Mouse (Mus musculus) midbrain, embryonic 16.5 days (tissue): ENCODE measurements around the gene Defb30. TPM values are rescaled to one million over a fixed set of nuclear protein-coding genes. Genes with fewer than 3 reads are reported as not detected.

ENCODE experiments used
- ATAC-seq: fragments of 200-750 bp; cut with Nextera tagmentation; 2 replicates; pipeline ENCODE4 v1.8.0; 2017; ENCODE audit warnings: moderate TSS enrichment
- H3K27ac ChIP-seq: fragments of 300-500 bp; sonication (generic); 2 replicates; pipeline ENCODE4 v1.5.1; 2014; ENCODE audit warnings: mild to moderate bottlenecking, low read length, mixed read lengths
- H3K27me3 ChIP-seq: fragments of 300-500 bp; sonication (generic); 2 replicates; pipeline ENCODE4 v1.6.1; 2014; ENCODE audit warnings: low read depth, low read length, mixed read lengths; ENCODE audit not compliant: control insufficient read depth, insufficient read depth
- H3K36me3 ChIP-seq: fragments of 300-500 bp; sonication (generic); 2 replicates; pipeline ENCODE4 v1.6.1; 2014; ENCODE audit warnings: mild to moderate bottlenecking, low read length, moderate library complexity, mixed read lengths; ENCODE audit not compliant: control insufficient read depth, insufficient read depth
- H3K4me1 ChIP-seq: fragments of 300-500 bp; sonication (generic); 2 replicates; pipeline ENCODE4 v1.6.1; 2014; ENCODE audit warnings: mild to moderate bottlenecking, low read length, mixed read lengths; ENCODE audit not compliant: control insufficient read depth, insufficient read depth
- H3K4me2 ChIP-seq: fragments of 300-500 bp; sonication (generic); 2 replicates; pipeline ENCODE4 v1.6.1; 2014; ENCODE audit warnings: mild to moderate bottlenecking, low read length, mixed read lengths
- H3K4me3 ChIP-seq: fragments of 300-500 bp; sonication (generic); 2 replicates; pipeline ENCODE4 v1.5.1; 2014; ENCODE audit warnings: low read depth, mild to moderate bottlenecking, low read length, moderate library complexity, mixed read lengths
- H3K9ac ChIP-seq: fragments of 300-500 bp; sonication (generic); 2 replicates; pipeline ENCODE4 v1.6.1; 2014; ENCODE audit warnings: low read depth, low read length, mixed read lengths
- H3K9me3 ChIP-seq: fragments of 300-500 bp; sonication (generic); replicated peaks from 2 replicates; pipeline ENCODE4 v1.6.1; 2014; ENCODE audit warnings: mild to moderate bottlenecking, low read length, mixed read lengths; ENCODE audit not compliant: control insufficient read depth, poor library complexity, severe bottlenecking
- WGBS: fragments of 180-500 bp; shearing (Covaris S2); extraction: QIAGEN DNeasy Blood & Tissue Kit; methylation state at CpG from one replicate; pipeline ENCODE4 v1.1.7; 2014; 5-methylcytosine and 5-hydroxymethylcytosine counted together
- polyA plus RNA-seq: library from polyadenylated mRNA; unstranded; fragments of >200 nt; fragmentation: Nextera tagmentation; extraction: Ambion mirVana; gene quantifications from 2 replicates; pipeline ENCODE4 v1.2.1, GENCODE M21; 2015

The Defb30 gene
- polyA plus RNA-seq, 1 experiment from 2014 or later = not detected

GRCm38 (mm10) chr14:63020524-63021156 lies 29.1 kb downstream of the Defb30 start:
- H3K4me2 ChIP-seq = no peak overlapping the region
- no peak overlapping the region for H3K9ac ChIP-seq
- H3K36me3 ChIP-seq = no peaks in the 10 kb centered on the region
- H3K27ac ChIP-seq = no peak overlapping the region
- H3K27me3 ChIP-seq = no peaks in the 10 kb centered on the region
- ATAC-seq = no peak
- no peak overlapping the region for H3K4me3 ChIP-seq
- WGBS = 64% methylated on average over 6 of the region's 6 CpGs
- H3K4me1 ChIP-seq = no peaks in the 10 kb centered on the region
- H3K9me3 ChIP-seq = no peaks in the 10 kb centered on the region

GRCm38 (mm10) chr14:63014667-63015066 lies 35.1 kb downstream of the Defb30 start:
- no peak overlapping the region for H3K4me2 ChIP-seq
- H3K4me1 ChIP-seq = no peaks in the 10 kb centered on the region
- no peaks in the 10 kb centered on the region for H3K9me3 ChIP-seq
- no peak overlapping the region for H3K27ac ChIP-seq
- no peak for ATAC-seq
- 88% methylated on average over 4 of the region's 4 CpGs for WGBS
- no peaks in the 10 kb centered on the region for H3K36me3 ChIP-seq
- no peak overlapping the region for H3K9ac ChIP-seq
- no peak overlapping the region for H3K4me3 ChIP-seq
- H3K27me3 ChIP-seq = no peaks in the 10 kb centered on the region

GRCm38 (mm10) chr14:63013082-63013481 lies 36.7 kb downstream of the Defb30 start:
- Histone ChIP-seq H3K9me3 (no peaks in the 10 kb centered on the region), H3K36me3 (no peaks in the 10 kb centered on the region), H3K27ac (no peak overlapping the region), H3K4me3 (no peak overlapping the region), H3K4me1 (no peaks in the 10 kb centered on the region), H3K27me3 (no peaks in the 10 kb centered on the region), H3K9ac (no peak overlapping the region), H3K4me2 (no peak overlapping the region)
- WGBS = 90% methylated on average over 4 of the region's 4 CpGs
- no peak for ATAC-seq

GRCm38 (mm10) chr14:63011471-63011870 lies 38.3 kb downstream of the Defb30 start, which contains the start of gene Defb43:
Gene Defb43 (plus strand): TSS chr14:63011771.
- H3K27me3 ChIP-seq = no peaks in the 10 kb centered on the region
- no peak within 1 kb of the TSS for H3K9ac ChIP-seq
- H3K9me3 ChIP-seq = no peaks in the 10 kb centered on the region
- no peaks in the 10 kb centered on the region for H3K4me1 ChIP-seq
- H3K4me3 ChIP-seq = no peak within 1 kb of the TSS
- no peak within 1 kb of the TSS for H3K27ac ChIP-seq
- WGBS = 95% methylated on average over 5 of the region's 5 CpGs
- no peak within 1 kb of the TSS for H3K4me2 ChIP-seq
- no peak for ATAC-seq
- H3K36me3 ChIP-seq = no peaks in the 10 kb centered on the region

GRCm38 (mm10) chr14:63002588-63002987 lies 47.2 kb downstream of the Defb30 start:
- WGBS = 76% methylated on average over 2 of the region's 2 CpGs
- Histone ChIP-seq H3K9ac (no peak overlapping the region), H3K4me1 (no peaks in the 10 kb centered on the region), H3K4me3 (no peak overlapping the region), H3K27me3 (no peaks in the 10 kb centered on the region), H3K27ac (no peak overlapping the region), H3K9me3 (no peaks in the 10 kb centered on the region), H3K4me2 (no peak overlapping the region), H3K36me3 (no peaks in the 10 kb centered on the region)
- ATAC-seq = no peak

GRCm38 (mm10) chr14:62998977-62999376 lies 50.8 kb downstream of the Defb30 start:
- WGBS = 96% methylated on average over 4 of the region's 4 CpGs
- Histone ChIP-seq H3K4me1 (no peaks in the 10 kb centered on the region), H3K36me3 (no peaks in the 10 kb centered on the region), H3K9ac (no peak overlapping the region), H3K9me3 (no peaks in the 10 kb centered on the region), H3K4me2 (no peak overlapping the region), H3K27me3 (no peaks in the 10 kb centered on the region), H3K27ac (no peak overlapping the region), H3K4me3 (no peak overlapping the region)
- no peak for ATAC-seq

GRCm38 (mm10) chr14:62997777-62998176 lies 52.0 kb downstream of the Defb30 start, which contains the start of gene Defb47:
Gene Defb47 (plus strand): TSS chr14:62998077.
- no peak for ATAC-seq
- Histone ChIP-seq H3K27ac (no peak within 1 kb of the TSS), H3K9ac (no peak within 1 kb of the TSS), H3K4me1 (no peaks in the 10 kb centered on the region), H3K27me3 (no peaks in the 10 kb centered on the region), H3K4me3 (no peak within 1 kb of the TSS), H3K9me3 (no peaks in the 10 kb centered on the region), H3K36me3 (no peaks in the 10 kb centered on the region), H3K4me2 (no peak within 1 kb of the TSS)
- 86% methylated on average over 8 of the region's 8 CpGs for WGBS

GRCm38 (mm10) chr14:62991849-62992510 lies 57.8 kb downstream of the Defb30 start:
- 49% methylated on average over 7 of the region's 7 CpGs for WGBS

GRCm38 (mm10) chr14:62991271-62991670 lies 58.5 kb downstream of the Defb30 start:
- H3K36me3 ChIP-seq = no peaks in the 10 kb centered on the region
- 77% methylated on average over 3 of the region's 3 CpGs for WGBS
- H3K4me3 ChIP-seq = no peak overlapping the region
- no peak overlapping the region for H3K27ac ChIP-seq
- H3K4me2 ChIP-seq = no peak overlapping the region
- no peaks in the 10 kb centered on the region for H3K9me3 ChIP-seq
- H3K9ac ChIP-seq = no peak overlapping the region
- no peaks in the 10 kb centered on the region for H3K4me1 ChIP-seq
- H3K27me3 ChIP-seq = no peaks in the 10 kb centered on the region
- no peak for ATAC-seq

More at GRCm38 (mm10) chr14:62991849-62992510, 57.8 kb downstream of the Defb30 start:
- H3K4me1 ChIP-seq = no peaks in the 10 kb centered on the region
- H3K4me2 ChIP-seq = no peak overlapping the region
- H3K27ac ChIP-seq = no peak overlapping the region
- no peak overlapping the region for H3K9ac ChIP-seq
- H3K36me3 ChIP-seq = no peaks in the 10 kb centered on the region
- no peak for ATAC-seq
- H3K9me3 ChIP-seq = no peaks in the 10 kb centered on the region
- no peaks in the 10 kb centered on the region for H3K27me3 ChIP-seq
- no peak overlapping the region for H3K4me3 ChIP-seq
